Mouse (Mus musculus): Measurements from ENCODE around the gene Gabarap.

The Gabarap gene

GRCm38 (mm10) chr11:70023481-70024150 is 32.7 kb downstream of the Gabarap start:
- DNase-seq: no peak

GRCm38 (mm10) chr11:70024151-70024514 is 33.2 kb downstream of the Gabarap start:
- DNase-seq: no peak

- DNase-seq: no peak
Observed at GRCm38 (mm10) chr11:70026689-70027088, 35.7 kb downstream of the Gabarap start.

- DNase-seq: no peak
Observed at GRCm38 (mm10) chr11:70027397-70027796, 36.5 kb downstream of the Gabarap start.

- DNase-seq: no peak
Observed at GRCm38 (mm10) chr11:70028401-70029129, 37.6 kb downstream of the Gabarap start.

GRCm38 (mm10) chr11:70029130-70029801 is 38.3 kb downstream of the Gabarap start:
- DNase-seq: peak; percentile 92

- no peak for DNase-seq
Observed at GRCm38 (mm10) chr11:70029829-70030550, 39.0 kb downstream of the Gabarap start.

GRCm38 (mm10) chr11:70030651-70031320 is 39.8 kb downstream of the Gabarap start:
- DNase-seq: no peak

- DNase-seq: no peak
Observed at GRCm38 (mm10) chr11:70031321-70031670, 40.4 kb downstream of the Gabarap start.

GRCm38 (mm10) chr11:70038174-70038573 is 47.2 kb downstream of the Gabarap start:
- DNase-seq: no peak

- DNase-seq: no peak
Observed at GRCm38 (mm10) chr11:70039631-70040030, 48.7 kb downstream of the Gabarap start.

GRCm38 (mm10) chr11:70040184-70040583 is 49.2 kb downstream of the Gabarap start:
- no peak for DNase-seq

GRCm38 (mm10) chr11:70042309-70043085 is 51.6 kb downstream of the Gabarap start:
- DNase-seq: no peak

GRCm38 (mm10) chr11:70043665-70044064 is 52.7 kb downstream of the Gabarap start:
- no peak for DNase-seq
